Mouse (Mus musculus) embryonic facial prominence, embryonic 12.5 days (tissue): ENCODE results near the gene Wfdc6a. TPM values are rescaled to one million over a fixed set of nuclear protein-coding genes. Genes with fewer than 3 reads are reported as not detected.

Source experiments
- ATAC-seq: fragments of 200-750 bp; cut with Nextera tagmentation; 2 replicates; pipeline ENCODE4 v1.8.0; 2017; ENCODE audit not compliant: insufficient number of reproducible peaks, insufficient read depth, low FRiP score, low TSS enrichment
- H3K27ac ChIP-seq: fragments of 300-500 bp; sonication (generic); 2 replicates; pipeline ENCODE4 v1.5.1; 2016; ENCODE audit warnings: mild to moderate bottlenecking
- H3K27me3 ChIP-seq: fragments of 300-500 bp; sonication (generic); 2 replicates; pipeline ENCODE4 v1.6.1; 2016; ENCODE audit warnings: mild to moderate bottlenecking, moderate library complexity
- H3K36me3 ChIP-seq: fragments of 300-500 bp; sonication (generic); 2 replicates; pipeline ENCODE4 v1.6.1; 2016; ENCODE audit warnings: mild to moderate bottlenecking
- H3K4me1 ChIP-seq: fragments of 300-500 bp; sonication (generic); 2 replicates; pipeline ENCODE4 v1.6.1; 2016
- H3K4me2 ChIP-seq: fragments of 300-500 bp; sonication (generic); replicated peaks from 2 replicates; pipeline ENCODE4 v1.6.1; 2016; ENCODE audit warnings: mild to moderate bottlenecking, moderate library complexity
- H3K4me3 ChIP-seq: fragments of 300-500 bp; sonication (generic); 2 replicates; pipeline ENCODE4 v1.5.1; 2016; ENCODE audit warnings: mild to moderate bottlenecking
- H3K9ac ChIP-seq: fragments of 300-500 bp; sonication (generic); 2 replicates; pipeline ENCODE4 v1.6.1; 2016; ENCODE audit warnings: mild to moderate bottlenecking, moderate library complexity
- H3K9me3 ChIP-seq: fragments of 300-500 bp; sonication (generic); 2 replicates; pipeline ENCODE4 v1.6.1; 2016; ENCODE audit warnings: mild to moderate bottlenecking, moderate library complexity
- WGBS: fragments of 180-500 bp; shearing (Covaris S2); methylation state at CpG from one replicate; pipeline ENCODE4 v1.1.7; 2016; 5-methylcytosine and 5-hydroxymethylcytosine counted together
- polyA plus RNA-seq: library from polyadenylated mRNA; unstranded; fragments of >200 nt; fragmentation: Nextera tagmentation; extraction: Ambion mirVana; gene quantifications from 2 replicates; pipeline ENCODE4 v1.2.1, GENCODE M21; 2016

The Wfdc6a gene
- polyA plus RNA-seq, 1 experiment from 2014 or later, result not detected

- H3K9me3 ChIP-seq, result no peaks in the 10 kb centered on the region
- H3K4me3 ChIP-seq, result no peak overlapping the region
- no peak overlapping the region for H3K27ac ChIP-seq
- peaks cover 3% of the 10 kb centered on the region; the same call in 1 of the 2 replicates for H3K36me3 ChIP-seq
- H3K9ac ChIP-seq, result no peak overlapping the region
- no peak for ATAC-seq
- no peak overlapping the region for H3K4me2 ChIP-seq
- H3K4me1 ChIP-seq, result peaks cover 15% of the 10 kb centered on the region
- H3K27me3 ChIP-seq, result 0 out of 2 replicates have a peak, but pooled peaks cover 3% of the 10 kb centered on the region
- 91% methylated on average over 5 of the region's 5 CpGs for WGBS
These were observed 17.8 kb downstream of the Wfdc6a start for GRCm38 (mm10) chr2:164567460-164567859.

DNA sequence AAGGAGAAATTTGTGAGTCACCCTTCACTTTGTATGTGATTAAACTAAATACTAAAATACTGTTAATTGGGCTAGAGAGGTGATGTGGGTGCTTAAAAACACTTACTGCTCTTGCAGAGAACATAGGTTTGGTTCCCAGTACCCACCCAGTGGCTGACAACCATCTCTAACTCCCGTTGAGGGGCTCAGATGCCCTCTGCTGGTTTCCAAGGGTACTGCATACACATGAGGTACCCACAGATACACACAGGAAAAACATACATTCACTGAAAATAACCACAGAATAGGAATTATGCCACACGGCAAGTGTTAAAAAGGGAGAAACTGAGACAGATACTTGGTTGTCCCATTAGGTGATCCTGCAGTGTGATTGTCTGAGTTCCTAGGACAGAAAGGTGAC, 18.2 kb downstream of the Wfdc6a start:
- 82% methylated on average over 2 of the region's 2 CpGs for WGBS
- Histone ChIP-seq H3K4me3 (no peak overlapping the region), H3K27ac (no peak overlapping the region), H3K9ac (no peak overlapping the region), H3K9me3 (no peaks in the 10 kb centered on the region), H3K4me2 (no peak overlapping the region), H3K36me3 (peaks cover 3% of the 10 kb centered on the region; the same call in 1 of the 2 replicates), H3K4me1 (peaks cover 18% of the 10 kb centered on the region), H3K27me3 (0 out of 2 replicates have a peak, but pooled peaks cover 3% of the 10 kb centered on the region)
- no peak for ATAC-seq

DNA sequence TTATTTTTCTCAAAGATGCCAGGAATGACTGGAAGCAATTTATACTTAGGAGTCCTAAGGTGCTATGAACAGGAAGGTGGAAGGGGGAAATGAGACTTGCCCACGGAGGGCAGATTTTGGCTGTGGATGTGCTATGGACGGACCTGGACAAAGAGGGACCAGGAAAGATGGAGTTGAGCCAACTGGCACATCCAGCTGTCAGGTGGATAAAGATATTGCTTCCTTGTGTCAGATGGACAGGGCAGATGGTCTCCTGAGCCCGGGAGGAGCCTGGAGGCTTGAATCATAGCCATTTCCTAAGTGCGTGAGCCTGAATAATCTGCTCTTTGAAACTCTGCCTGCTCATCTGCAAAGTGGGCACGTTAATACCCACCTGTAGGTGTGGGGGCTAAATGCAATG, 20.9 kb downstream of the Wfdc6a start:
- H3K27me3 ChIP-seq, result 0 out of 2 replicates have a peak, but pooled peaks cover 3% of the 10 kb centered on the region
- peaks cover 18% of the 10 kb centered on the region for H3K4me1 ChIP-seq
- no peaks in the 10 kb centered on the region for H3K9me3 ChIP-seq
- peak overlapping the region; percentile 92; the same call in 1 of the 2 replicates for H3K4me2 ChIP-seq
- 65% methylated on average over 5 of the region's 5 CpGs for WGBS
- 0 out of 2 replicates have a peak overlapping the region, but pooled peaks have one; percentile 69 for H3K9ac ChIP-seq
- H3K4me3 ChIP-seq, result no peak overlapping the region
- H3K36me3 ChIP-seq, result peaks cover 3% of the 10 kb centered on the region; the same call in 1 of the 2 replicates
- no peak for ATAC-seq
- no peak overlapping the region for H3K27ac ChIP-seq

DNA sequence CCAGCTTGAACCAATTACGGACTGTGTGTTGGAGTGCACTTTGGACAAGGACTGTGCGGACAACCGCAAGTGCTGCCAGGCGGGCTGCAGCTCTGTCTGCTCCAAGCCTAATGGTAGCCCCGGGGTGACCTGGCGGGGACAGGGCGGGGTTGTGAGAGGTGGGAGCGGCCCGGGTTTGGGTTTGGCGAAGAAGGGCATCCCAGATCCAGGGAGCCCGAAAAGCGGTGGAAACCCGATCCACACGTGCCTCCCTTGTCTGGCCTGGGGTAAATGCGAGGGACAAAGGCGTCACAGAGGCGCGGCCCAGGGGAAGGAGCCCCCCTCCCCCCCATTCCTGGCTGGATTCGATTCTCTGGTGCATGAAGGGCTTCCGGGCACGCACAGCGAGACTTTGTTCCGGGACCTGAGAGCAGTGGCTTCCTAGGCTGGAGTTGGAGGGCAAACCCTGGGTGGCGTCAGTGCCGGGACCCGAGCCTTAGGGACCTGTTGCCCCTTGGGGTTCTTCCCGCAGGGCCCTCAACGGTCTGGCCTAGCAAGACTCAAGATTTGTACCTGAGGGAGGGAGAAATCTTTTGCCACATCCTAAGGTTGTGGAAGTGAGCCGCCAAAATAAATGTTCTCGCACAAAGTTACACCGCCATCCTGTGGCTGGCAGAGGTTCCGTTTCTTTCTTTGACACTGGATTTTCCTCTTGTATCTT, 21.8 kb downstream of the Wfdc6a start:
- WGBS, result under 1% methylated on average over 32 of the region's 32 CpGs
- H3K9me3 ChIP-seq, result no peaks in the 10 kb centered on the region
- peaks cover 18% of the 10 kb centered on the region for H3K4me1 ChIP-seq
- H3K4me2 ChIP-seq, result peak overlapping the region; percentile 92
- H3K36me3 ChIP-seq, result peaks cover 3% of the 10 kb centered on the region; the same call in 1 of the 2 replicates
- peak overlapping the region; percentile 69 for H3K9ac ChIP-seq
- H3K27ac ChIP-seq, result peak overlapping the region; percentile 63
- peak; percentile 48; the same call in 1 of the 2 replicates for ATAC-seq
- 0 out of 2 replicates have a peak, but pooled peaks cover 3% of the 10 kb centered on the region for H3K27me3 ChIP-seq
- H3K4me3 ChIP-seq, result peak overlapping the region; percentile 44

DNA sequence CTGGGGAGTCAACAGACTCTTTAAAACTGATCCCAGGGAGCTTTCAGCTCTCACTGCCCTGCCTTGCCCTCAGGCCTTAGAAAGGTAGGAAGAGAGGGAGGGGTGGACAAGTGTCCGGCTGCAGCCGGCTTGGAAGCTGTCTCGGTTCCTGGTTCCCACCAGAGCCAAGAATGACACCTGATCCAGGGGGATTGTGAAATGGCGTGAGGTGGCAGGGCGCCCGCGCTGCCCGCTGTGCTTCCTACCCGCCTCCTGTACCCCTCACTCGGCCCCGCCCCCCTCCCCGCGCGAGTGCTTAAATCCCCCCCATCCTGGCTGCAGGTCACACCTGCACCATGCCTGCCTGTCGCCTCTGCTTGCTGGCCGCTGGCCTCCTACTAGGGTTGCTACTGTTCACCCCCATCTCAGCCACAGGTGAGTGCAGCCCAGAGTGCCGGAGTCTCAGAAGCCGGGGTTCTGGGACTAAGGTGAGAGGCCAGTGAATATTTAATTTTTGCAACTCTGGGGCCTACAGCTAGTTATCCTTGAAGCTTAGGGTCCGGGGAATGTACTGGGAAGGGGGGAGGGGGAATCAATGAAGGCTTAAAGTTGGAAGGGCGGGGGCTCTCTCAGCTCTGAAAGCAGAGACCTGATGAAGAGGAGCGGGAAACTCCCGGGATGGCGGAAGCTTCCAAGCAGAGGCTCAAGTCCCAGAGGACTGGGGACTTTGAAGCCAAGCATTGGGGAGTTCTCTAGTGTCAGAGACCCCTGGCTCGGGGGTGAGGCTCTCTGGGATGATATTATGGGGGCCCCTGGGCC, 22.7 kb downstream of the Wfdc6a start, which contains the start of gene Wfdc2:
TSS of gene Wfdc2 (plus strand) at position 23 of the 798 bp plus-strand sequence.
- H3K27me3 ChIP-seq, result 0 out of 2 replicates have a peak, but pooled peaks cover 3% of the 10 kb centered on the region
- peak within 1 kb of the TSS; percentile 63 for H3K27ac ChIP-seq
- no peaks in the 10 kb centered on the region for H3K9me3 ChIP-seq
- 3% methylated on average over 24 of the region's 24 CpGs for WGBS
- peak within 1 kb of the TSS; percentile 69 for H3K9ac ChIP-seq
- H3K4me3 ChIP-seq, result peak within 1 kb of the TSS; percentile 44
- H3K36me3 ChIP-seq, result peaks cover 3% of the 10 kb centered on the region; the same call in 1 of the 2 replicates
- peaks cover 18% of the 10 kb centered on the region for H3K4me1 ChIP-seq
- ATAC-seq, result no peak
- peak within 1 kb of the TSS; percentile 92 for H3K4me2 ChIP-seq

DNA sequence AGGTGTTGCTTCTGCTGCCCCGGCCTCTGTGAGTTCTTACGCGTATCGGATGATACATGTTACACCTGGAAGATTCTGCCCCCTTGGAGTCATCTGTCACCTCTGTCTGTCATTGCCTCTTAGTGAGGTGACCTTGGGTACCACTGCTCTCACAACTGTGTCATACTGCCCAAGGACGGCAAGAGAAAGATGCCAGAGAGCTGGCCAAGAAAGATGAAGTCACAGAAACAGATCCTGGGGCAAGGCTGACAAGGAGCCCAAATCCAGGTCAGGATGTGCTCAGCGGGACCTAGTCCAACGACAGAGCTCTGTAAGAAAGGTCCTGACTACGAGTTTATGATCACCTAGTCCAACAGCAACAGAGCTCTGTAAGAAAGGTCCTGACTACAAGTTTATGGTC, 25.1 kb downstream of the Wfdc6a start:
- Histone ChIP-seq H3K27me3 (0 out of 2 replicates have a peak, but pooled peaks cover 3% of the 10 kb centered on the region), H3K27ac (no peak overlapping the region), H3K9ac (no peak overlapping the region), H3K4me3 (no peak overlapping the region), H3K9me3 (no peaks in the 10 kb centered on the region), H3K36me3 (no peaks in the 10 kb centered on the region), H3K4me2 (no peak overlapping the region), H3K4me1 (peaks cover 18% of the 10 kb centered on the region)
- 87% methylated on average over 8 of the region's 8 CpGs for WGBS
- ATAC-seq, result no peak

- no peak for ATAC-seq
- H3K4me1 ChIP-seq, result peaks cover 14% of the 10 kb centered on the region
- WGBS, result 41% methylated on average over 16 of the region's 16 CpGs
- H3K4me2 ChIP-seq, result no peak overlapping the region
- H3K36me3 ChIP-seq, result no peaks in the 10 kb centered on the region
- no peak overlapping the region for H3K4me3 ChIP-seq
- H3K9ac ChIP-seq, result no peak overlapping the region
- no peaks in the 10 kb centered on the region for H3K9me3 ChIP-seq
- H3K27ac ChIP-seq, result no peak overlapping the region
- no peaks in the 10 kb centered on the region for H3K27me3 ChIP-seq
These were observed 26.1 kb downstream of the Wfdc6a start for GRCm38 (mm10) chr2:164558991-164559645.

- H3K27me3 ChIP-seq, result no peaks in the 10 kb centered on the region
- WGBS, result 85% methylated on average over 8 of the region's 8 CpGs
These were observed 26.8 kb downstream of the Wfdc6a start for GRCm38 (mm10) chr2:164558426-164558825.

DNA sequence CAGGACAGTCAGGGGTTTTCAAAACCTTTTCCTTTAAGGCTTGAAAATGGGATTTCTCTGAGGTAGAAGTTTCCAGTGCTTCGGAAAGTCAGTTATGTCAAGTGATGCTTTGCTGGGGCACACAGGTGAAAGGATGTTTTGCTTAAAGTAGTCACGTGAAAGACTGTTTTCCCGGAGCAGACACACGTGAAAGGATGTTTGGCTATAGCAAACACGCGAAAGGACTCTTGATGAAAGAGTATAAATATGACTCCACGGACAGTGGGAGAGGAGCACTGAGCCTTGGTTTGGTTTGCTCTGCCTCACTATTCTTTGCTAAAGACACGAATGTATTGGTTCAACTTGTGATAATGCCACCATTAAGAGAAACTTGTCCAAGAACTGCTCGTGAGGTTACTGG, 33.7 kb downstream of the Wfdc6a start:
- no peaks in the 10 kb centered on the region for H3K27me3 ChIP-seq
- H3K4me2 ChIP-seq, result no peak overlapping the region
- 87% methylated on average over 9 of the region's 9 CpGs for WGBS
- peaks cover 10% of the 10 kb centered on the region; the same call in 1 of the 2 replicates for H3K4me1 ChIP-seq
- no peak overlapping the region for H3K27ac ChIP-seq
- no peak overlapping the region for H3K9ac ChIP-seq
- H3K4me3 ChIP-seq, result no peak overlapping the region
- no peaks in the 10 kb centered on the region for H3K9me3 ChIP-seq
- no peaks in the 10 kb centered on the region for H3K36me3 ChIP-seq
- no peak for ATAC-seq

More at GRCm38 (mm10) chr2:164558426-164558825, 26.8 kb downstream of the Wfdc6a start:
- Histone ChIP-seq H3K9me3 (no peaks in the 10 kb centered on the region), H3K4me1 (peaks cover 11% of the 10 kb centered on the region; the same call in 1 of the 2 replicates), H3K9ac (no peak overlapping the region), H3K27ac (no peak overlapping the region), H3K4me2 (no peak overlapping the region), H3K36me3 (no peaks in the 10 kb centered on the region), H3K4me3 (no peak overlapping the region)
- ATAC-seq, result no peak

GRCm38 (mm10) chr2:164550895-164551269, 34.4 kb downstream of the Wfdc6a start:
- H3K36me3 ChIP-seq, result no peaks in the 10 kb centered on the region
- no peak overlapping the region for H3K9ac ChIP-seq
- H3K4me3 ChIP-seq, result no peak overlapping the region
- H3K27me3 ChIP-seq, result no peaks in the 10 kb centered on the region
- peaks cover 10% of the 10 kb centered on the region; the same call in 1 of the 2 replicates for H3K4me1 ChIP-seq
- H3K27ac ChIP-seq, result no peak overlapping the region
- no peak for ATAC-seq
- 77% methylated on average over 2 of the region's 2 CpGs for WGBS
- H3K9me3 ChIP-seq, result no peaks in the 10 kb centered on the region
- no peak overlapping the region for H3K4me2 ChIP-seq
